Mouse (Mus musculus): ENCODE results near the gene Gm13119.
"Not testable (repeated sequence)": the region's sequence is repeated elsewhere in the genome, so short reads cannot be mapped to it uniquely, and the experiment has no call there.

Gm13119 gene

GRCm38 (mm10) chr4:144357642-144358041, at the start of gene Gm13119:
TSS of gene Gm13119 (plus strand) at chr4:144357942.
- DNase-seq = not testable (repeated sequence)

- not testable (repeated sequence) for DNase-seq
These were observed 44.9 kb upstream of the Gm13119 start for GRCm38 (mm10) chr4:144312666-144313460.

- not testable (repeated sequence) for DNase-seq
These were observed 27.8 kb upstream of the Gm13119 start, which contains the start of gene Gm13128 for GRCm38 (mm10) chr4:144329949-144330348. TSS of gene Gm13128 (plus strand) at chr4:144330249.

GRCm38 (mm10) chr4:144335856-144336255, 21.9 kb upstream of the Gm13119 start:
- not testable (repeated sequence) for DNase-seq

GRCm38 (mm10) chr4:144377911-144378310, 20.2 kb downstream of the Gm13119 start, which contains the start of gene Pramef20:
TSS of gene Pramef20 (minus strand) at chr4:144377933.
- DNase-seq = no peak

- no peak for DNase-seq
These were observed 38.6 kb downstream of the Gm13119 start for GRCm38 (mm10) chr4:144396316-144396715.

- no peak for DNase-seq
These were observed 45.0 kb downstream of the Gm13119 start for GRCm38 (mm10) chr4:144402712-144403111.

- DNase-seq = no peak
These were observed 46.8 kb downstream of the Gm13119 start for GRCm38 (mm10) chr4:144404456-144405086.

GRCm38 (mm10) chr4:144406261-144406660, 48.5 kb downstream of the Gm13119 start:
- DNase-seq = no peak

- no peak for DNase-seq
These were observed 50.5 kb downstream of the Gm13119 start, which contains the start of gene Pramef12 for GRCm38 (mm10) chr4:144408290-144408689. TSS of gene Pramef12 (minus strand) at chr4:144408464.
